Mouse (Mus musculus) heart, embryonic 11.5 days (tissue): ENCODE measurements at regions not wholly inside any gene's neighbourhood (a gene's known extent, or its start where the extent isn't known, plus 50 kb on each side); places are given as distances from the start of the nearest gene placed in this dataset.

Experiments used
- ATAC-seq: fragments of 200-750 bp; cut with Nextera tagmentation; replicated peaks from 2 replicates; pipeline ENCODE4 v1.8.0; 2017; ENCODE audit warnings: moderate library complexity; ENCODE audit not compliant: insufficient number of reproducible peaks, low FRiP score, low TSS enrichment
- H3K27ac ChIP-seq: fragments of 300-500 bp; sonication (generic); 2 replicates; pipeline ENCODE4 v1.5.1; 2014; ENCODE audit warnings: mild to moderate bottlenecking, low read depth, low read length
- H3K27me3 ChIP-seq: fragments of 300-500 bp; sonication (generic); 2 replicates; pipeline ENCODE4 v1.6.1; 2014; ENCODE audit warnings: mild to moderate bottlenecking, low read length, mixed read lengths; ENCODE audit not compliant: control insufficient read depth, insufficient read depth
- H3K36me3 ChIP-seq: fragments of 300-500 bp; sonication (generic); 2 replicates; pipeline ENCODE4 v1.6.1; 2014; ENCODE audit warnings: mild to moderate bottlenecking, low read length, moderate library complexity, mixed read lengths; ENCODE audit not compliant: control insufficient read depth, insufficient read depth
- H3K4me1 ChIP-seq: fragments of 300-500 bp; sonication (generic); 2 replicates; pipeline ENCODE4 v1.6.1; 2014; ENCODE audit warnings: low read length; ENCODE audit not compliant: control insufficient read depth, insufficient read depth
- H3K4me2 ChIP-seq: fragments of 300-500 bp; sonication (generic); 2 replicates; pipeline ENCODE4 v1.6.1; 2014; ENCODE audit warnings: mild to moderate bottlenecking, moderate library complexity
- H3K4me3 ChIP-seq: fragments of 300-500 bp; sonication (generic); 2 replicates; pipeline ENCODE4 v1.5.1; 2014; ENCODE audit warnings: low read depth, low read length
- H3K9ac ChIP-seq: fragments of 300-500 bp; sonication (generic); 2 replicates; pipeline ENCODE4 v1.6.1; 2014; ENCODE audit warnings: mild to moderate bottlenecking, low read depth, low read length, moderate library complexity
- H3K9me3 ChIP-seq: fragments of 300-500 bp; sonication (generic); replicated peaks from 2 replicates; pipeline ENCODE4 v1.6.1; 2016; ENCODE audit warnings: low read length; ENCODE audit not compliant: control insufficient read depth
- WGBS: fragments of 180-500 bp; shearing (Covaris S2); extraction: QIAGEN DNeasy Blood & Tissue Kit; methylation state at CpG from one replicate; pipeline ENCODE4 v1.1.7; 2014; ENCODE audit not compliant: insufficient replicate concordance; 5-methylcytosine and 5-hydroxymethylcytosine counted together

GRCm38 (mm10) chr14:25017860-25018259 is 441.1 kb upstream of the Zmiz1 start:
- 67% methylated on average over 5 of the region's 5 CpGs for WGBS
- no peak overlapping the region for H3K4me2 ChIP-seq
- H3K9me3 ChIP-seq, result no peaks in the 10 kb centered on the region
- no peak overlapping the region for H3K27ac ChIP-seq
- no peak overlapping the region for H3K9ac ChIP-seq
- H3K4me3 ChIP-seq, result no peak overlapping the region
- H3K4me1 ChIP-seq, result peaks cover 13% of the 10 kb centered on the region
- H3K36me3 ChIP-seq, result no peaks in the 10 kb centered on the region
- H3K27me3 ChIP-seq, result 0 out of 2 replicates have a peak, but pooled peaks cover 2% of the 10 kb centered on the region
- ATAC-seq, result no peak

- 75% methylated on average over 4 of the region's 4 CpGs for WGBS
- Histone ChIP-seq H3K27me3 (0 out of 2 replicates have a peak, but pooled peaks cover 2% of the 10 kb centered on the region), H3K36me3 (no peaks in the 10 kb centered on the region), H3K27ac (no peak overlapping the region), H3K9me3 (no peaks in the 10 kb centered on the region), H3K4me1 (peaks cover 13% of the 10 kb centered on the region), H3K4me3 (no peak overlapping the region), H3K4me2 (no peak overlapping the region), H3K9ac (no peak overlapping the region)
- ATAC-seq, result no peak
These were observed 439.6 kb upstream of the Zmiz1 start for GRCm38 (mm10) chr14:25019306-25019905.

DNA sequence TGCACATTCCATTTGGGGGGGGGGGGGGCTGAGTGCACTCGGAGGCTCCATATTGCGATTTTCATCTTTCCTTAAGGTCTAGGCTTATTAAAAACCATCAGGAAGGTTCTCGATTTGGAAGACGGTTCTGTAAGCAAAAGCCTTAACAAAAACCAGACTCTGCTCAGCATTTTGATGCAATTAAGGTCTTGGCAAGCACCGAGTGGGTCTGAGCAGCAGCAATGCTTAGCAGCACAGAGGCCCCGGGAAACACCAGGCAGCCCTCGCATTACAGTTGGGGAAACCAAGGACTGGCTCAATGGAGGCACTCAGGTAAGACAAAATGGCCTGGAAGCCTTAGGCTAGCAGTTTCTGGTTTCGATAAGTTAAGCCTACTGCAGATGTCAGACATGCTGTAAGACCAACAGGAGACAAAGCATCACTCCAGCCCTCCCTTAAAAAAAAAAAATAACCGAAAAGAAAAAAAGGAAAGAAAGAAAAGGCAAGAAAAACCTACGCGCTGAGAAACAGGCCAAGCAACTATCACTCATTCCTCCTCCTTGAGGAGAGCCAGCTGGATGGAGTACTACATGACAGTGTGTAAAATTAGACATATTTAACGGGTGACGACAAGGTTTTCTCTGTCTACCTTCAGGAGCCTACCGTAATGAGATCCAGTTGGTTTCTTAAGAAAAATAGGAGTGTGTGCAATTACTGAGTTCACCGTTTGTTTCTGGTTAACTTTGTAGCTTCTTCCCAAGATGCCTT is 436.3 kb upstream of the Zmiz1 start:
- 76% methylated on average over 15 of the region's 15 CpGs for whole genome bisulfite sequencing
- no peak overlapping the region for H3K4me2 ChIP-seq
- ATAC-seq, result no peak
- H3K27ac ChIP-seq, result no peak overlapping the region
- H3K9me3 ChIP-seq, result no peaks in the 10 kb centered on the region
- H3K9ac ChIP-seq, result no peak overlapping the region
- H3K4me3 ChIP-seq, result no peak overlapping the region
- H3K4me1 ChIP-seq, result no peaks in the 10 kb centered on the region
- 0 out of 2 replicates have a peak, but pooled peaks cover 2% of the 10 kb centered on the region for H3K27me3 ChIP-seq
- no peaks in the 10 kb centered on the region for H3K36me3 ChIP-seq

- Histone ChIP-seq H3K27ac (no peak overlapping the region), H3K36me3 (no peaks in the 10 kb centered on the region), H3K9ac (no peak overlapping the region), H3K9me3 (no peaks in the 10 kb centered on the region), H3K4me3 (no peak overlapping the region), H3K4me1 (no peaks in the 10 kb centered on the region), H3K27me3 (0 out of 2 replicates have a peak, but pooled peaks cover 2% of the 10 kb centered on the region), H3K4me2 (no peak overlapping the region)
- no peak for ATAC-seq
- WGBS, result 71% methylated on average over 6 of the region's 6 CpGs
These were observed 435.6 kb upstream of the Zmiz1 start for GRCm38 (mm10) chr14:25023270-25023800.

DNA sequence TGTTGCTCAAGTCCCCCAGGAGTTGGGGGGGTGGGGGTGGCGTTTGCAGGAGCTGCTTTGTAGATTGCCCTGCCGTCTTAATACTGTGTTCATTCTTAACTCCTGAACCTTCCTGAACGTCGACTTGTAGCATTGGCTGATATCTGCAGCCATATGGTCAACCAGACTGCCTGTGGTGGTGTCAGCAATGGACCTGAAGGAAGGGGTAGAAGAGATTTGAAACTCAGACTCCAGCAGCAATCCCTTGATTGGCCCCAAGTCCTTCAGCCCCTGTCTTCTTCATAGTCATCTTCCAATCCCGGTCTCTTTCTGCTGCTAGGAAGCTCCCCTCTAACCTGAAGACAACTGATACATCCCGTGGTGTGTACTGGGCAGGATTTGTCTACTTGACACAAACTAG is 433.9 kb upstream of the Zmiz1 start:
- 79% methylated on average over 6 of the region's 6 CpGs for WGBS
- H3K27ac ChIP-seq, result no peak overlapping the region
- no peaks in the 10 kb centered on the region for H3K27me3 ChIP-seq
- H3K9me3 ChIP-seq, result no peaks in the 10 kb centered on the region
- no peak for ATAC-seq
- no peaks in the 10 kb centered on the region for H3K4me1 ChIP-seq
- no peaks in the 10 kb centered on the region for H3K36me3 ChIP-seq
- H3K4me3 ChIP-seq, result no peak overlapping the region
- no peak overlapping the region for H3K9ac ChIP-seq
- no peak overlapping the region for H3K4me2 ChIP-seq

GRCm38 (mm10) chr14:25027076-25027475 is 431.9 kb upstream of the Zmiz1 start:
- WGBS, result 72% methylated on average over 3 of the region's 3 CpGs
- H3K9ac ChIP-seq, result no peak overlapping the region
- H3K36me3 ChIP-seq, result no peaks in the 10 kb centered on the region
- H3K9me3 ChIP-seq, result no peaks in the 10 kb centered on the region
- H3K4me3 ChIP-seq, result no peak overlapping the region
- no peaks in the 10 kb centered on the region for H3K4me1 ChIP-seq
- no peak overlapping the region for H3K4me2 ChIP-seq
- H3K27ac ChIP-seq, result no peak overlapping the region
- ATAC-seq, result no peak
- no peaks in the 10 kb centered on the region for H3K27me3 ChIP-seq

- H3K4me1 ChIP-seq, result no peaks in the 10 kb centered on the region
- 73% methylated on average over 1 of the region's 1 CpGs for WGBS
- ATAC-seq, result no peak
These were observed 431.1 kb upstream of the Zmiz1 start for GRCm38 (mm10) chr14:25027842-25028241.

GRCm38 (mm10) chr14:25030881-25031280 is 428.1 kb upstream of the Zmiz1 start:
- Histone ChIP-seq H3K27ac (no peak overlapping the region), H3K36me3 (no peaks in the 10 kb centered on the region), H3K4me2 (no peak overlapping the region), H3K27me3 (no peaks in the 10 kb centered on the region), H3K9ac (no peak overlapping the region), H3K4me1 (no peaks in the 10 kb centered on the region), H3K4me3 (no peak overlapping the region), H3K9me3 (no peaks in the 10 kb centered on the region)
- ATAC-seq, result no peak
- WGBS, result 81% methylated on average over 6 of the region's 6 CpGs

More at GRCm38 (mm10) chr14:25027842-25028241, 431.1 kb upstream of the Zmiz1 start:
- H3K4me2 ChIP-seq, result no peak overlapping the region
- no peaks in the 10 kb centered on the region for H3K27me3 ChIP-seq
- H3K27ac ChIP-seq, result no peak overlapping the region
- no peaks in the 10 kb centered on the region for H3K36me3 ChIP-seq
- H3K9me3 ChIP-seq, result no peaks in the 10 kb centered on the region
- H3K4me3 ChIP-seq, result no peak overlapping the region
- H3K9ac ChIP-seq, result no peak overlapping the region
